Mouse (Mus musculus): ENCODE measurements around the gene Lin7a.

The Lin7a gene

DNA sequence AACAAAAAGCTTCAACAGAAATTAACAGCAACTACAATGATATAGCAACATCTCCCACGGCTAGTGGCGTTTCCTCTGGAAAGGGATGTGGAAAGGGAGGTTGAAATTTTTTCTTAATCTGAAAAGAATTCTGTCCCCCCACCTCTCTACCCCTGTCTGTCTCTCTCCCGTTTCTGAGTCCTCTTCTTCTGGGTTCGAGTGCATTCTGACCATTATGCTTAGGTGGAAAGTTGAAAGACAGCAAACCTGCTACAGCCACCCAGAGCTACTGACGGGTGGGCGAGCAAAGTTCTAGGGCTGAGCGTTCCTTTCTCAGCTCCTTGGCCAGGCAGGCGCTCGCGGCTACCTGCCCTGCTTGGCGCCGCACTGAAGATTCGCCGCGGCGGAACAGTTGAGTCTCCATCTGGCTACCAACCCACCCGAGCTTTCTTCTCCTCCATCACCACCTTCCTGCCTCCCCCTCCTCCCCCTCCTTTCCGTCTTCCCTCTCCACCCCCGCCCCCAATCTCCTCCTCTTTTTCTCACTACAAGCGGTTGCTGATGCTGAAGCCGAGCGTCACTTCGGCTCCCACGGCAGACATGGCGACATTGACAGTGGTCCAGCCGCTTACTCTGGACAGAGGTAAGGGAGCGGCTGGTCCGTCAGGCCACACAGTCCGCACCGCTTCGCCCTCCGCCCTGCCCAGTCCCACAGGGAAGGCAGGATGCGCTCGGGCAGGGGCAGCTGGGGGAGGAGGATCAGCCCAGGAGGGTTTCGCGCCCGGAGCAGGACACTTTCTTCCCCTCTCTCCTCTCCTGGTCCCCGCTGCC is at the start of gene Lin7a:
Lin7a (plus strand) TSS at position 366 of the 810 bp plus-strand sequence.
- DNase-seq: peak; percentile 82

GRCm38 (mm10) chr10:107221726-107222125 is 49.8 kb upstream of the Lin7a start:
- no peak for DNase-seq

DNA sequence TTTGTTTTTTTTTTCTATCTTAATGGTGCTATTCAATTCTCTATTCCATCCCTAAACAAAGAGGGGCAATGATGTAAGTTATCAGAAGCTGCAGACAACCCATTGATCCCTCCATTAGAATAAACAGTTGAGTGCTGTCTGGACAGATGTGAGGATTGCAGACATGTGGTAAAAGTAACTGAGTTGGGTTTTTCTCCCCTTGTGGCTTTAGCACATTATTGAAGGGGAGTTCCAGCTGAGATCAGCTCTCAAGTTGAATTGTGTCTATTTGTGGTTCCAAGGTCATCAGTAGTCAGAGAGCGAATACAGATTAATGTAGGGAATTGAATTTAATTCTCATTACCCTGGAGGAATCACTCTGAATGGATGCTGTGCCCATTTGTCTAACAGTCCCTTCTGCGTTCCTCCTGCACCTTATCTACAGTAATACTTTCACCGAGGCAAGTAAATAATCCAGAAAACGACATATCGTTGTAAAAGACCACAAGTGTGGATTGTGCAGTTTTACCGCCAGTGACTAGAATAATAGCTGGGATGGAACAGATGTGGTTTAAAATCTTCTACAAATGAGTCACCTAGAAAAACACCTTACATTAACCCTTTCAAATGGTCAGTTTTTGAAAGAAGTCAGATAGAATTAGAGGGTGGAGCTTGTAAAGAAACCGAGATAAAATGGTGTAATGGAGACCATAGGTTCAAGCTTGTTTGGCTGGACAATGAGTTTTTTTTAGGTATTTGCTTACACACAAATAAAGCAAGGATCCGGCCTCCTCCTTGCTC is 48.9 kb upstream of the Lin7a start:
- DNase-seq: no peak

DNA sequence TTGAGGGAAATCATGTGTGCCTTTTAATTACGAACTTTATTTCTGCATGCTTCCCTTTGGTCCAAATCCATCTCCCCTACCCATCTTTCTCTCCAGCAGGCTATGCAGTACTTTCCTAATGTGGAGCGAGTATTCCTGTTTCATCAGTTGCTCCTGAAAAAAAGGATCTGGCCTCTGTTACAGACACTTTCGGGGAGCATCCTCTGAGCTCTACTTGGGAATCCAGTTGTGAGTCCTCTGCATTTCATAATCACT is 48.4 kb upstream of the Lin7a start:
- no peak for DNase-seq

DNA sequence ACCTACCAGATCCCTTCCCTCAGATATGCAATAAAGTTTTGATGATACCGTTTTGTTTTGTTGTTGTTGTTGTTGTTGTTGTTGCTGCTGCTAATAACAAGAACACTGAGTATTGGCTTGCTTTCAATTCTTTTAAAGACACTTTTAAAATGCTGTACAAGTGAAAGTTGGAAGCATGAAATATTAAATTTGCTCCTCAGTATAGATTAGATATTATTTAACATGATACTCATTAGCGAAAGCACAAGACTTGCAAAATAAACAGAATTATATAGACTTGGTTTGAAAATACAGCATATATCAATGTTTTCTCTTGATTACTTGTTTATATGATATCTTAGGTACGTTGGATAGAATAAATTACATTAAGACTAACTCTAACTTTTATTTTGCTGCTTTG is 47.7 kb upstream of the Lin7a start:
- no peak for DNase-seq

DNA sequence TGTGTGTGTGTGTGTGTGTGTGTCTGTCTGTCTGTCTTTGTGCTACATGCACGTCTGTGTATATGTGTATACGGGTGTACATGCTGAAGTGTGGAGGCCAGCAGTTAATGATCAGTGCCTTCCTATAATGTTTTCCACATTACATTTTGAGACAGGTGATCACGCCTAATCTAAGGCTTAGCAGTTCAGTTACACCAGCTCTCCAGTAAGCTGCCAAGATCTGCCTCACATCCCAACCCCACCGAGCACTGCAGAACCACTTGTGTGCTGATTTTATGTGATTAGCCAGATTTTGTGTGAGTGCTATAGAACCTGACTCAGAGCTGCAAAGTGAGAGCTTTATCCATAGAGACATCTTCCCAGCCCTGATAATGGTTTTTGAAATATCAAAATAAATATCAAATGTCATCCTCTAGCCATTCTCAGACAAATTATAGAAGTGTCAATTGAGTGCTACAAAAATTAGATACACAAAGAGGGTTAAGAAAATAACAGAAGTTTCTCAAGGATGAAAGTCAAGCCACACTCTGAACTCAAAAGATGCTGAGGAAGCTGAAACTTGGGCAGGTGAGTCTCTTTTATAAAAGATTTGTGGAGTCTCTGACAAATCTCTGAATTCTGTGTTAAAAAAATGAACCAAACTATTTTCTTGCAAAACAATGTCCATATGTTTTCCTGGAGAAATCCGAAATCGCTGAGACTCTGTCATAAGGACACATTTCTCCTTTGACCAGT is 46.7 kb upstream of the Lin7a start:
- DNase-seq: no peak

DNA sequence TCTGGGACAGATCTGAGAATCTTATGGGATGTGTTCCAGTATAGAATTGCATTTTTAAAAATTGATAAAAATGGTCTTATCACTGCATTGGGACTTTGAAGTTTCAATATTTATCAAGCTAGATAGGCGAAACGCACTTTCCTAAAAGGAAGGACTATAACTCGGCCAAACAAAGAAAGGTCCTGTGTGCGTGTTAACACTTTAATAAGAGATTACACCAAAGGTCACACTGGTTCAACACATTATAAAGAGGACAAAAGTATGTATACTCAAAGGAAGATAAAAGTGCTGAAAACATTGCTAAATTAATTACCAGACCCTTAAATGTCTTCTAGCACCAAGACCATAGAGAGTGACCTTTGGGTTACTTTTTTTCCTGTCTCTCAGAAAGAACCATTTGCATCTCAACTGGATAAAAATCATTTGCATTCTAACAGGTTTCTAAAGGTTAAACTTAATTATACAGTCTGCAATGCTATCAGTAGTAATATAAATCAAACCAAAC is 46.1 kb upstream of the Lin7a start:
- DNase-seq: no peak

GRCm38 (mm10) chr10:107225871-107226270 is 45.6 kb upstream of the Lin7a start:
- no peak for DNase-seq

DNA sequence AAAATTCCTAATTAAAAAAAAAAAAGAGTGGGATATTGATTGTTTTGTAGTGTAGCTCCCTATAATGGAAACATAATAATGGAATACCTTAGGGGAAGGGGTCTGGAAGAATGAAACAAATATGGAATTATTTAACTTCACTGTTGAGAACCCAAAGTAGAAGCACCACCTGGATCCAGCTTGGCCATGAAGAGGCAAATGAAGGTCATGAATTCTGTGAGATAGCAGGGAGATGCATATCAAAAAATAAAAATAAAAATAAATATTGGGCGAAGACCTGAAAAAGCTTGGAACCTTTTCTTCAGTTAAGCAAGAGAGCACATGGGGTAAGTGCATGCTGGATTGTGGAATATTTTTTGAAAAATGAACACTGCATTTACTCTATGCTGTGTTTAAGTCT is 43.6 kb upstream of the Lin7a start:
- no peak for DNase-seq

- no peak for DNase-seq
These were observed 42.7 kb upstream of the Lin7a start for GRCm38 (mm10) chr10:107228776-107229175.

DNA sequence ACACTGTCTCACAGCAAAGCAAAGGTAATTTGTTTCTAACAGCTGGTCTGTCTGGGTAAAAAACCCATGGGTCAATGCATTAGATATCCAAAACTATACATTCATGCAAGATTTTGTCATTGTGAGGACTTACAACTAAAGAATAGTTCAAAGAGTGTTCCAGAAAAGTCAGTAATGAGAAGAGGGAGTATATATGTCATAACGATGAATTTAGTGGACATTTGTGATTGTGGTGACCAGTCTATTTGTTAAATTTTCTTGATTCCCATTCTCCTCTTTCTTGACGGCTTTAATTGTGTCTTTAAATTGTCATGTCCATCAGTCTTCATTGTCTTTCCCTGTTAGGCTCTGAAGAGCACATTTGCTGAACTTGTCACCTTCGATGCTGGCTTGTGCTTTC is 42.1 kb upstream of the Lin7a start:
- no peak for DNase-seq

DNA sequence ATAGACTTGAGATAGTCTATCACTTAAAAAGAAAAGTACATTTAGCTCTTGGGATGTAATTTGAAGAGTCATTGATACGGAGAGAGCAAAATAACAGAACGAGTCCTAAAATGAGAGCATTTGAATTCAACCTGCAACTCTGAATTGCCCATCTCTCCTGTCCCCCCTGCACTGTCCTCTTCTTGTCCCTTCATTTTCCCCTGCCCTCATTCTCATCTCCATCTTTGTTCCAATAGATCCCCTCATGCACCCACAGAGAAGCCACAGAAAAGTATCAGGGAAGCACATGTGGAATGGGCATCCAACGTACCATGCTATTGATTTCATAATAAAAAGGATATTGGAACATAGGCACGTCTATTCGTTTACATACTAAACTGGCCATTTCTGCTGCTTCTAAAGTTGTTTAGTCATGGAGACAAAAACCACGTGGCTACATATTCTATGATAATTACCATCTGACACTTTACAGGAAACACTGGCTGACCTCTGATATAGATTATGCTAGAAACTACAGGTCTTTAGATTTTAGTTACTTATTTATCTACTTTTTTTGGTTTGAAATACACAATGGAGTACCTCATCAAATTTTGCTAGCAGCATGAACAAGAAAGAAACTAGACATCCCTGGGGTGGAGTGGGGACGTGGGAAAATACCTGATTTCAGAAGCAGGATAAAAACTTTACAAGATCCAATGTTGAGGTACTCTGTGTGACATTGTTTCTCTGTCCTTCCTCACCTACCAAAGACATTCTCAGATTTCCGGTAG is 41.2 kb upstream of the Lin7a start:
- no peak for DNase-seq

DNA sequence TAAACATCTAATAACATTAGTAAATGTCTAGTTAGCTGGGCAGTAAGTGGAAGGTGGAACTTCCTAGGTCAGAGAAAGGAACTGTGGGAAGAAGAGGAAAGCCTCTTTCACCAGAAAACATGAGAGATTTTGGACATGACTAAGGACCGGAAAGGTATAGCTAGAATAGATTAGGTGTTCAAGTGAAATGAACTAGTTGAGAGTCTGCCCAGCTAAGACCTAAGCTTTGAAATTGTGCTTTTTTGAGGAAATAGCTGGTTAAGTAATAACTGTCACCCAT is 40.7 kb upstream of the Lin7a start:
- DNase-seq: no peak

DNA sequence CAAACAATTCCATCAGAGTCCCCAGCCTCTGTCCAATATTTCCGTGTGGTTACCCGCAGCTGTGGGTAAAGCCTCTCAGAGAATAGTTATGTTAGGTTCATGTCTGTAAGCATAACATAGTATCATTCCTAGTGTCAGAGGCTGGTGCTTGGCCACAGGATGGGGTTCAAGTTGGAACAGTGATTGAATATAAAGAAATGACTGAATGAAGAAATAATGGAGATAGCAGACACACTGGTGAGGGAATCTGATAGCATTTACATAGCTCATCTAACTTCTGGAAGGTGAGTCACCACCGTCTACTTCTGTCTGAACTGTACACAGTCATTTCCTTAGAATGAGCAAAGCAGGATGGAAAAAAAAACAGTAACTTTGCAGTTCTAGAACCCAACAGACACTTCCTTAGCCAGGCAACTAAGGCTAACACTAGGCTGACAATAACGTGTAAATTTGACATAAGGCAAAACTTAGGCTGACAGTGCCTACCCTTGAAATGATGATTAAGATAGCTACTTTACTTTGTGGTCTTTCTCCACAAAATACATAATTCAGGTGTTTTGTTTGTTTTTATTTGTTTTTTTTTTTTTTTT is 40.0 kb upstream of the Lin7a start:
- DNase-seq: no peak

DNA sequence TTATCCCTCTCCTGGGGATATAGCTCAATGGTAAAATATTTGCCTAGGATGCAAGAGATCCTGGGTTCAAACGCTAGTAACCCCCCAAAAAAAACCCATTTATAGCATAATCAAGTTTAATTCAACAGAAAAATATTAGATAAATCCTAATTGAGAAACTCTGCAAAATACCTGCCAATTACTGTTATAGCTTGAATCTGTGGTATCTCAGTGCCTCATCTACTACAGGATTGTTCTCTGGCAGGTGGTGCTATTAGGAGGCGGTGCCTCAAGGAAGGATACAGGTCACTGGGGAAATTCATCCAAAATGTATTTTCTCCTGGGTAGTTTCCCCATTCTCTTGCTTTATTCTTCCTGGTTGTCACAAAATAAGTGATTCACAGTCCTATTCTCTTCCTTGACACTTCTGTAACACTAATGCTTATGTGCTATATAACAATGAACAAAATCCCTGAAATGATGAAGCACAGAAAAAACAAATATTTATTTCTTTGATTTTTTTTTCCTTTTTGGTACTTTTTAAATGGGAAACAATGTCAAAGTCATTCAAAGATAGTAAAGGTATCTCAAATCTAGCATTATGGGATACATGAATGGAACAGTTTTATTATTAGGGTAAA is 38.9 kb upstream of the Lin7a start:
- DNase-seq: no peak

DNA sequence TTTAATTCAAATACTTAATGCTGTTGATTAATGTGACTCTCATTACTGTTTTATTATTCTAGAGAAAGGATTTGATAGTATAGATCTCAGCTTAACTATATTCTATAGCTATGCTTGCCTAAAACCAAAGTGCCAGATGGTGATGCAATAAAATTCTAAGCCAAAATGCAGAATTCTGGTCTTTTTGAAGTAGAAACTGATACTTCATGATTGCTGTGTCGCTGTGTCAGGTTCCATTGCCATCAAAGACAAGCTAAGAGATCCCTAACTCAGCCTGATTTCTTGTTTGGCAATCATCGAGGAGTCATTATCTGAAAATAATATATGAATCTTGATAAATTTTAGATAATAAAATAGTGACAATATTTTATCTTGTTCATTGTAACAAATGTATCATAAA is 38.3 kb upstream of the Lin7a start:
- no peak for DNase-seq

- DNase-seq: no peak
These were observed 37.7 kb upstream of the Lin7a start for GRCm38 (mm10) chr10:107233825-107234224.

- DNase-seq: no peak
These were observed 36.8 kb upstream of the Lin7a start for GRCm38 (mm10) chr10:107234421-107235400.

- no peak for DNase-seq
These were observed 36.0 kb upstream of the Lin7a start for GRCm38 (mm10) chr10:107235496-107235895.

DNA sequence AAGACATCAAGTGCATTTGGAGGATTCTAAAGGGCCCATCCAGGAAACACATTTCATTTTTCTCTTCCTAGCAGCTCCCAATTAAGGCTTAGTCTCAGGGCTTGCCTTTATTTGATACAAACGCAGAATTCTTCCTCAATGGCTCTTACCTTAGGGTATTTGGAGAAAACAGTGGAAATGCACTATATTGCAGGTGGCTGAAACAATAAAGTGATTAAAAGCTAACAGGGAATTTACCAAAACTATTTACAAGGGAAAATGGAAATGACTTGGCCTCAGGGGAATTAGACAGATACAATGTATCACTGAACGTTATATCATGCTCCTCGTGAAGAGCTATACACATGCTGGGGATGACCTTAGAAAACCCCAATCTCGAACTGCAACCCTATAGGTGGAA is 35.3 kb upstream of the Lin7a start:
- DNase-seq: no peak

DNA sequence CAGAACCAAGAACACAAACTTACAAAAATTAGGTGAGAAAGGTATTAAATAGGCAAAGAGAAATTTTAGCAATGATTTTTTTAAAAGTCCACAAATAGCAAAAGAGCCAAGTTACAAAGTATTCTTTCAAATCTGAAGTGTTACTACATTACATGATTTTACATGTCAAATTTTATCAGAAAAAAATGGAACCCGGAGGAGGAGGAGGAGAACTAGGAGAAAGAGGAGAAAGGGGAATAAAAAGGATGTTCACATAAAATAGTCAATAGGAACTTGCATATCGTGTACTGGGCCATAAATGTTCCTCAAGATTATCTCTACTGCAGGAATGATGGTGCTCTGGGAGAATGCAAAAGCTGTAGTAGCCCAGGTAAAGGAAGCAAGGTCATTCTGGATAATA is 34.4 kb upstream of the Lin7a start:
- no peak for DNase-seq

Data from cerebellum, adult 9-11 months (tissue).